Mouse (Mus musculus) embryonic stem cell, embryonic (primary cell): ENCODE data around the gene Gm20388.
"Not testable (repeated sequence)": the region's sequence is repeated elsewhere in the genome, so short reads cannot be mapped to it uniquely, and the experiment has no call there.

Experiments used
- CTCF ChIA-PET, 4 experiments: fragments of 300-600 bp in 2 of 4; fragments of 350-600 bp in 2 of 4; sonication (Branson Sonifier 250); formaldehyde crosslinking; loops; one replicate each; lab custom pipeline; 2022; ENCODE audit warnings: inconsistent platforms in 2 of 4; lab: Charles Lee
- POLR2A ChIA-PET, 4 experiments: fragments of 300-600 bp in 2 of 4; fragments of 350-600 bp in 2 of 4; sonication (Branson Sonifier 250); formaldehyde crosslinking; loops; one replicate each; lab custom pipeline; 2022; ENCODE audit warnings: antibody characterized with exemption in 4 of 4, inconsistent platforms in 1 of 4; lab: Charles Lee

Gene Gm20388

DNA sequence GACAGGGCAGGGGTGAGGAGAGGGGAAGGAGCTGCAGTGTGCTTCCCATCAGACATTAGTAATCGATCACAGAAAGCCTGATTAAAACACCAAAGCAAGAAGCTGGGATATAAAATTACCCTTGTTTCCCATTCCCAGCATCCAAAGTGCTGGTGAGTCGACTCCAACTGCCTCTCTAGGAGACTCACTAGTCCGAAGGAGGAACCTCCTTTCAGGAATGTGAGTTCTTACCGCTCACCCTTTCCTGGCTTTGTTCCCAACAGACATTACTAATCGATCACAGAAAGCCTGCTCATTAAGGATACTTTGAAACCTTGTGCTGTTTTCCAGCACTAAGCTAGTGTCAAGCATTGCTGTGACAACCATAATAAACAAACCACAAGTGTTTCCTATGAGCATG is 1526.0 kb downstream of the Gm20388 start:
- ChIA-PET POLR2A (interaction anchor here in 2 of 4 experiments (0.8 to 1.5 kb wide), 9 partner anchors 9 to 163 kb away, joined by 3 to 4 read pairs (median 3); no protein-coding TSS in a partner anchor), CTCF (interaction anchor here in 3 of 4 experiments (0.6 to 2.1 kb wide), 8 partner anchors 11 to 1398 kb away, joined by 3 to 6 read pairs (median 4); no protein-coding TSS in a partner anchor)

- POLR2A ChIA-PET, result interaction anchor here in 3 of 4 experiments (0.6 to 1.5 kb wide), 4 partner anchors 8 to 972 kb away, joined by 3 to 4 read pairs (median 3); no protein-coding TSS in a partner anchor
These were observed 1526.9 kb downstream of the Gm20388 start for GRCm38 (mm10) chr8:121437506-121437905.

DNA sequence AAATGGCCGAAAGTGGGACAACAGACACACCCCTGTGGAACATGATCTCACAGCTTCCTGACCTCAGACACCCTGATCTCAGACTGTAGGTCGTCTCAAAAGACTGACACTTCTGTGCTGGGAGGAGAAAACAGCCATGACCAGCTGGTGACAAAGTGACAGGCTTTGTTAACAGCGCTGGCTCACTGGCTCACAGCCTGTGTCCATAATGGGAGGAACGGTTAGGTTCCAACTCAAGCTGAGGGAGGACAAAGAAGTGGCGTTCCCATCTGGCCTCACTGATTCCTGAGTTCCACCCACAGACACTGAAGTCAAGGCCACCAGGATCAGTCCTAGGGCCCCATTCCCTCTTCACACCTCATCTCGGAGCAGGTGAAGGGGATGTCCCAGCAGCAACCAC is 1527.5 kb downstream of the Gm20388 start:
- ChIA-PET POLR2A (interaction anchor here in 1 of 4 experiments (1.1 to 1.5 kb wide), 2 partner anchors 8 to 27 kb away, joined by 3 read pairs; no protein-coding TSS in a partner anchor), CTCF (interaction anchor here in 2 of 4 experiments (0.6 to 2.1 kb wide), 2 partner anchors 61 to 64 kb away, joined by 3 to 6 read pairs; no protein-coding TSS in a partner anchor)

More at GRCm38 (mm10) chr8:121437506-121437905, 1526.9 kb downstream of the Gm20388 start:
- CTCF ChIA-PET, result interaction anchor here (0.5 to 2.1 kb wide), 4 partner anchors 11 to 164 kb away, joined by 4 to 14 read pairs (median 6); no protein-coding TSS in a partner anchor

DNA sequence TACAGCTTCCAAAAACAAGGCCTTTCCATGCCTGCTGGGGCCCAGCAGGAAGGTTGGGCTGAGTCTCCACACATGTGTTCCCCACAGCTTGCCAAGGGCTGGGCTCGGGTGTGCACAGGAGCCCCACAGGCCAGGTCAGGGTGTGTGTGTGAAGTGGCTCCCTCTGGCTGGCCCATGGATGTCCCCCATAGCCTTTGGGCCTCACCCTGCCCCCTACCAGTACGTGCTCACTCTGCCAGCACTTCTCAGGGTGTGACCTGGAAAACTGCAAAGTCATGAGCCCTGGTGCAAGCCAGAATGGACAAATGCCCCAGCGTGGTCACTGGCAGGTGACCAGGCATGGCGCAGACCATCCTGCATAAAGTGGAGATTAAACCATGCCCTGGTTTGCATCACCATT is 1528.7 kb downstream of the Gm20388 start:
- ChIA-PET POLR2A (interaction anchor here in 1 of 4 experiments (0.6 kb wide), 1 partner anchor 15 kb away, joined by 5 read pairs; no protein-coding TSS in a partner anchor), CTCF (interaction anchor here in 1 of 4 experiments (0.6 kb wide), 1 partner anchor 177 kb away, joined by 3 read pairs; no protein-coding TSS in a partner anchor)

DNA sequence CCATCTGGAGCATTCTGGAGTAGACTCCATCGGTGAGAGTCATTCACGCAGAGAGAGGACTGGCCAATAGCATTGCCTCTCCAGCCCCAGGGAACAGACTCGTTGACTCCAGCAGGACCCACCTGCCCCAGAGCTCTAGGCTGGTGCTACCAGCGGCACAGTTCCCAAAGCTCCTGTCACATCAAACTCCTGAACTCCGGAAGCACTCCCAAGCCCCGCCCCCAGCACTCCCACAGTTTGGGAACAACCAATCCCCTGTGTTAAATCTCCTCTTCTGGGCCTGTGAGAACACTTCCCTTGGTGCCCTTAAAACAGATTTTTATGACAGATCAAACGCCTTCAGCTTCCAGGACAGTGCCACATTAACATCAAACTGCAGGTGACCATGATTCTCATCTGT is 1532.7 kb downstream of the Gm20388 start:
- POLR2A ChIA-PET, result no interaction called here

GRCm38 (mm10) chr8:121444521-121444920 is 1533.9 kb downstream of the Gm20388 start:
- CTCF ChIA-PET, result interaction anchor here in 2 of 4 experiments (0.6 to 1.1 kb wide), 2 partner anchors 11 to 270 kb away, joined by 3 read pairs; no protein-coding TSS in a partner anchor
- POLR2A ChIA-PET, result not testable (repeated sequence)

More for the DNA sequence above, 1532.7 kb downstream of the Gm20388 start:
- CTCF ChIA-PET, result interaction anchor here in 1 of 4 experiments (0.7 kb wide), 1 partner anchor 543 kb away, joined by 4 read pairs; no protein-coding TSS in a partner anchor

DNA sequence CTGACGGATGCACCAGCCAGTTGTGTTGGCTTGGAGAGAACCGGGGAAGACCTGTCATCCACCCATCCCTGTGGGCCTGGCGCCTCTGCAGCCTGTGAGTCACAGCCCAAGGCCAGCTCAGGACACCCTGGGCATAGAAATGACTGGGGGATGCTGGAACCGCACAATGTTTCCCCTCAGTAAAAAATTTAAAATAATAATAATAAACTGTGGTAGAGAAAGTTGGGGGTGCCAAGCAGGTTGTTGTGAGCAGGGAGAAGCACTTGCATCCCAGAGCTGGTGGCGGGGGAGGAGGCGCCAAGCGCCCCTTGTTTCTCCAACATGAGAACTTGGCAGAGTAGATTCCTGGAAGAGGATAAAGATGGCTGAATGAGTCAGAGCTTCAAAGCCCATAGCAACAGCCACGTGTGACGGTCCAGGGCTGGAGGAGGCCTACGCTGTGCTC is 1534.4 kb downstream of the Gm20388 start:
- POLR2A ChIA-PET, result interaction anchor here in 1 of 4 experiments (1.5 kb wide), 1 partner anchor 14 kb away, joined by 5 read pairs; no protein-coding TSS in a partner anchor
- CTCF ChIA-PET, result interaction anchor here in 2 of 4 experiments (0.6 to 1.1 kb wide), 2 partner anchors 11 to 270 kb away, joined by 3 read pairs; no protein-coding TSS in a partner anchor

DNA sequence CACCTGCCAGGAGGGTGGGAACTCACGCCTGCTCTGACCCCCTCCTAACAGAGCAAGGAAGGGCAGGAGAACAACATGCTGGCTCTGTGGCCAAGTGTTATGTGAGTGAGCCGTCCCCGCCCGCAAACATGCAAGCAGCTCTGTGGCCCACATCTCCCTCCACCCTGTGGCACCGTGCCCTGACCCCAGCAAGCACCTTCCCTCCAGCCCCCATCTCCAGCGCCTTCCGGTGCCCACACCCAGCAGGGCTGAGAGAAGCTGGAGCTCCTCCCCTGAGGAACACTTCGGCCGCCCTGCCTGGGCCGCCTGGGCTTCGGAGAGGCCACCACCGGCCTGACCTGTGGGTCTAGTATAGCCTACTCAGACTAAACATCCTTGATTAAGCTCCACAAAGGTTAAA is 1535.5 kb downstream of the Gm20388 start:
- ChIA-PET CTCF (interaction anchor here in 2 of 4 experiments (0.5 to 0.6 kb wide), 2 partner anchors 22 to 157 kb away, joined by 4 to 7 read pairs; no protein-coding TSS in a partner anchor), POLR2A (interaction anchor here in 2 of 4 experiments (0.8 to 1.5 kb wide), 2 partner anchors 9 to 13 kb away, joined by 3 to 5 read pairs; no protein-coding TSS in a partner anchor)

DNA sequence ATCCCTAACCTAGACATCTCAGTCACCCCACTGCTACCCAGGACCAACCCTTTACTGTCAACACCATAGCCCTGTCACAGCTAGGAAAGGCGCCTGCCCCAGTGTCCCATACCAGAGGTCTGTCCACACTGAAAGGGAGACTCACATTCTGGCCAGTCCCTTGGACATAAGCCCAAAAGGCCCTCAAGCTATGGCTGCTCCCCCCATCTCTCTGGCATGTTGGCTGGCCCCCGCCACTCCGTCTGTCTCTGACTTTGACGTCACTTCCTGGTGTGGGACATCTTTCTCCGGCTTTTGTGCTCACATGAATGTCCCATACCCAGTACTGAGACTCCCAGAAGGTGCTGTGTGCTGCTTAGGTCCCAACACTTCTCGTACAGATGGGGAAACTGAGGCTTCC is 1536.2 kb downstream of the Gm20388 start:
- POLR2A ChIA-PET, result no interaction called here
- CTCF ChIA-PET, result interaction anchor here in 1 of 4 experiments (1.1 kb wide), 1 partner anchor 133 kb away, joined by 4 read pairs; no protein-coding TSS in a partner anchor

DNA sequence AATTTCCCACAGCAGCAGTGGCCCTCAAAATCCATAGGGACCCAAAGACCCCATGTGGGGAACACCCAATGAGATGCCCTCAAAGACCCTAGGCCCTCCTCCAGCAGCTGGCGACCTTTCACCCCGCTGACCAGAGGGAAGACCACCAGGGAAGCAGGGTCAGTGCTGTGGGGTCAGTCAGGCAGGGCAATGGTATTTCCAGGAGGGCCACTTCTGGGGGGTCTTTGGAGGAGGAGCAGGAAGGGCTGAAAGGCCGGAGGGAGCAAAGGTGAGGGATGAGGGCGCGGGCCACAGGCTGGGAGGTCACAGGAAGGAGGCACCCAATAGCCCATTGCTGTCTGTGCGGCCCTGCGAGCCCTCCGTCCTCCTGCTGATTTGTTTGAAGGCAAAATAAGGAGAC is 1539.6 kb downstream of the Gm20388 start:
- ChIA-PET POLR2A (no interaction called here), CTCF (interaction anchor here in 1 of 4 experiments (0.6 kb wide), 1 partner anchor 25 kb away, joined by 5 read pairs; no protein-coding TSS in a partner anchor)

DNA sequence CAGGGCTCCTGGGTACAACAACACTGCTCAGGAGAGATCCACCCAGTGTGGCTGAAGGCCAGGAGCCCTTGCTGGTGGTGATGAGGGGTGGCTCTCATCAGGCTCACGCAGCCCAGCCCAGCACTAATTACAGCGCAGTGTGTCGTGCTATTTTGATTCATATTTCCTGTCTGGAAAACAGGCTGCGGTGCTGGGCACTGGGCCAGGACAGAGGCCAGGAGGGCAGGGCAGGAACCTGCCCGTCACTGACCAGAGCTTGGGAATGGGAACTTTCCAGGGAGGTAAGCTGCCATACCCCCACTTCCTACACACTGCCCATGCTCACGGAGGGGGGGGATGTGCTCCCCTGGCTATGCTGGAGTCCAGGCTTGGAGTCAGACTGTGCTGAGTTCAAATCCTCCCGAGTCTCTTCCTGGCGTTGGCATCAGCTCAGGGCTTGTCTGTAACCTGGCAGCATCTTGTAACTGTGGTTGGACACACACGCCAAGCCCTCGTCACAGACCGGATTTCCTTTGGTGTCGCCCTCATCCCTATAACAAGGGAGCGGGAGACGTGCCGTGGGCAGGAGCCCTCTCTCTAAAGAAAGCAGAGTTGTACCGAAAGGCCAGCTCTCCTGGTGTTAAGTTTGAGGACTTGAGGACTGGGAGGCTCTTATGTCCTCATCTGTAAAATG is 1540.9 kb downstream of the Gm20388 start:
- CTCF ChIA-PET, result interaction anchor here in 1 of 4 experiments (0.7 kb wide), 1 partner anchor 1650 kb away, joined by 19 read pairs; no protein-coding TSS in a partner anchor
- POLR2A ChIA-PET, result no interaction called here

DNA sequence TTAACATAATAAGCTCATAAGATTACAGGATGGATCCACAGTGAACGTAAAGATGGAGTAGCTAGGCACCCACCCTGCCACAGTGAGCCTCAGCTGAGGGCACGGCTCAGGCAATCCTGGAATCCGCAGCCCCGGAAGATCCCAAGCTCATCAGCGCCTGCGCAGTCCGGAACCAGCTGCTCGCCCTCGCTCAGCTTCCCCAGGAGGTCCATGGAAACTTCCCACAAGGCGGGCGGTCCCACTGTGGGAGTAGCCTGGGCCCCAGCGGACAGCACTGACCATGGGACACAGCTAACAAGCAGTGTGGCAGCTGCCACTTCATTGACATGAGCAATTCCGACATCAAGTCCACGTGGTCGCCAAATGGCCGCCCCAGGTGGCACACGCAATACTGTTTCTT is 1544.1 kb downstream of the Gm20388 start:
- CTCF ChIA-PET, result interaction anchor here (0.6 to 1.4 kb wide), 4 partner anchors 59 to 627 kb away, joined by 3 to 9 read pairs (median 4); no protein-coding TSS in a partner anchor

GRCm38 (mm10) chr8:121461192-121461591 is 1550.6 kb downstream of the Gm20388 start:
- ChIA-PET CTCF (no interaction called here), POLR2A (interaction anchor here in 1 of 4 experiments (0.6 kb wide), 1 partner anchor 646 kb away, joined by 8 read pairs; no protein-coding TSS in a partner anchor)

More for the DNA sequence above, 1544.1 kb downstream of the Gm20388 start:
- POLR2A ChIA-PET, result interaction anchor here in 2 of 4 experiments (0.9 to 1.4 kb wide), 3 partner anchors 18 to 102 kb away, joined by 3 to 4 read pairs (median 3); no protein-coding TSS in a partner anchor

GRCm38 (mm10) chr8:121462092-121462491 is 1551.5 kb downstream of the Gm20388 start:
- ChIA-PET POLR2A (no interaction called here), CTCF (no interaction called here)

GRCm38 (mm10) chr8:121468083-121469071 is 1557.7 kb downstream of the Gm20388 start:
- POLR2A ChIA-PET, result interaction anchor here in 2 of 4 experiments (0.9 to 1.2 kb wide), 3 partner anchors 9 to 360 kb away, joined by 3 to 4 read pairs (median 4); partner anchors contain the start of gene Mthfsd (in 1 of the 2)

DNA sequence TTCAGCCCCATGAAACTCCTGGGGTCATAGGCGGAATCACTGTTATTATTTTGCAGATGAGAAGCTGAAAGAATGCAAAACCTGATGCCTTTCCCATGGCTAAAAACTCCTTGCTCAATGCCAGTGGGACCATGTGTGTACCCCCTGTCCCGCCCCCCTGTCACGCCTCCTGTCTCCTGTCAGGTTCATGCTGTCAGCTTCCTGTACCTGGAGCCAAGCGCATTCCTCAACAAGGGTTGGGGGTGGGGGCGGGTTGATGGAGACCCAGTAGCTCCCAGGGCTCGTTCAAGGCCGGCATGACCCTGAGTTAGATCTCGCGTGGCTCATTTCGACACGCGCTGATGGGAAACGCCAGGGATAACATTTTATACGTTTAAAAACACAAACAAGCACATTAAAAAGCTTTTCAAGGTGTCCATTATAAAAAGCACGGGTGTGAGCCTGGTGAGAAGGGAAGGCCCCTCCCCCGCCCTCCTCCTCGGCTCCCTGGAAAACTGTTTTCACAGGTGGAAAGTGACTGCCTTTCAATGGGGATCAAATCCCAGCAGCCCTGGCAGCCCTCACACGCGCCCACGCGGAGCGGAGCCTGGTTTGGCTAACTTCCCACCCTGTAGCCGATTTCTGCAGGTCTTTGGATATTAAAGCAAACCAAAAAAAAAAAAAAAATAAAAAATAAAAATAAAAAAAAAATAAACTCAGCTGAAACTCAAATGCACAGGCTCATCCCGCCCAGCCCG is 1563.7 kb downstream of the Gm20388 start:
- POLR2A ChIA-PET, result interaction anchor here in 1 of 4 experiments (0.6 to 1.0 kb wide), 2 partner anchors 94 to 376 kb away, joined by 3 read pairs; no protein-coding TSS in a partner anchor
- CTCF ChIA-PET, result interaction anchor here in 2 of 4 experiments (0.5 to 0.8 kb wide), 8 partner anchors 48 to 577 kb away, joined by 3 to 11 read pairs (median 3); no protein-coding TSS in a partner anchor

More at GRCm38 (mm10) chr8:121468083-121469071, 1557.7 kb downstream of the Gm20388 start:
- CTCF ChIA-PET, result interaction anchor here in 3 of 4 experiments (0.6 to 1.1 kb wide), 3 partner anchors 10 to 340 kb away, joined by 3 to 7 read pairs (median 4); no protein-coding TSS in a partner anchor
